Mouse (Mus musculus) CD8-positive naive resting alpha-beta T cell, adult 57 days (primary cell): ENCODE results near the gene 1700123L14Rik. TPM values are rescaled to one million over a fixed set of nuclear protein-coding genes. Genes with fewer than 3 reads are reported as not detected.

ENCODE experiments used
- total RNA-seq: library from RNA; stranded (reverse); gene quantifications from one replicate; pipeline ENCODE4 v1.2.4, GENCODE M21; 2023

1700123L14Rik gene
- total RNA-seq, result not detected

GRCm38 (mm10) chr6:96165818-96166379, at the start of gene 1700123L14Rik:
1700123L14Rik (minus strand) TSS chr6:96166243.

Other genes starting within 250 kb of the 1700123L14Rik start
- not detected for gene Fam19a1, start 53.1 kb downstream of the 1700123L14Rik start, total RNA-seq